Mouse (Mus musculus): ENCODE results near the gene Sfxn4.
A peak's percentile ranks its signal among the peaks of the same experiment; 100 is the strongest.

The Sfxn4 gene

GRCm38 (mm10) chr19:60818677-60819076 is 42.6 kb downstream of the Sfxn4 start:
- no peak for DNase-seq

- no peak for DNase-seq
Observed at GRCm38 (mm10) chr19:60813133-60813532, 48.1 kb downstream of the Sfxn4 start.

GRCm38 (mm10) chr19:60812036-60812389 is 49.3 kb downstream of the Sfxn4 start:
- no peak for DNase-seq

- peak; percentile 93 for DNase-seq
Observed at GRCm38 (mm10) chr19:60811098-60812035, 49.9 kb downstream of the Sfxn4 start, which contains the start of gene Fam45a. Gene Fam45a (plus strand): TSS chr19:60811585.

- DNase-seq = no peak
Observed at GRCm38 (mm10) chr19:60809927-60810326, 51.4 kb downstream of the Sfxn4 start.

GRCm38 (mm10) chr19:60804903-60805302 is 56.4 kb downstream of the Sfxn4 start:
- no peak for DNase-seq

GRCm38 (mm10) chr19:60799867-60800569 is 61.3 kb downstream of the Sfxn4 start:
- no peak for DNase-seq

GRCm38 (mm10) chr19:60797415-60797814 is 63.9 kb downstream of the Sfxn4 start:
- DNase-seq = no peak

- peak; percentile 27 for DNase-seq
Observed at GRCm38 (mm10) chr19:60795244-60795643, 66.0 kb downstream of the Sfxn4 start.

- no peak for DNase-seq
Observed at GRCm38 (mm10) chr19:60793170-60793707, 68.0 kb downstream of the Sfxn4 start.

- DNase-seq = no peak
Observed at GRCm38 (mm10) chr19:60791164-60791563, 70.1 kb downstream of the Sfxn4 start.

GRCm38 (mm10) chr19:60790551-60791161 is 70.6 kb downstream of the Sfxn4 start, which contains the start of gene Eif3a:
Gene Eif3a (minus strand): TSS chr19:60790658.
- DNase-seq = peak; percentile 94

GRCm38 (mm10) chr19:60789919-60790506 is 71.3 kb downstream of the Sfxn4 start:
- peak; percentile 65 for DNase-seq

GRCm38 (mm10) chr19:60789452-60789851 is 71.8 kb downstream of the Sfxn4 start:
- no peak for DNase-seq

- peak; percentile 22 for DNase-seq
Observed at GRCm38 (mm10) chr19:60788214-60788960, 72.9 kb downstream of the Sfxn4 start.

- no peak for DNase-seq
Observed at GRCm38 (mm10) chr19:60787465-60788150, 73.7 kb downstream of the Sfxn4 start.
